Mouse (Mus musculus): ENCODE measurements around the gene Hint1.

Gene Hint1

GRCm38 (mm10) chr11:54902333-54903323 lies 36.4 kb downstream of the Hint1 start, which contains the start of gene Gpx3:
TSS of gene Gpx3 (plus strand) at chr11:54902453.
- peak; percentile 86 for DNase-seq

DNA sequence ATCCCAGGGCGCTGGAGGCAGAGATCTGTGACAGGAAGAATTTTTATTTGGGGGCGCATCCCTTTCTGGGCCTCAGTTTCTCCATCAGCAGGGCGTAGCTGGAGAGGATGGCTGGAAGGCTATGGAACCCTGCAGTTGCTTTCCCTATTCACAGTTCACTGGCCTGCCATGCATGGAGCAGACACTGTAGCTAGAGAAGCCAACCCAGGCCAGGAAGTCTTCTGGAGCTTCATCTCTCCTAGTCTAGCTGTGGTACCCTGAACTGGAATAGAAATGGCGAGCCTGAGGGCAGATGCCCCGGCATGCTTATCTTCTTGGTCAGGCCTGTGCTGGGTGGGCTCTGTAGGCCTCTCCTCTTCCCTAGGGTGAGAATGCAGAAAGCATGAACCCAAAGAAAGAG lies 37.2 kb downstream of the Hint1 start:
- no peak for DNase-seq

DNA sequence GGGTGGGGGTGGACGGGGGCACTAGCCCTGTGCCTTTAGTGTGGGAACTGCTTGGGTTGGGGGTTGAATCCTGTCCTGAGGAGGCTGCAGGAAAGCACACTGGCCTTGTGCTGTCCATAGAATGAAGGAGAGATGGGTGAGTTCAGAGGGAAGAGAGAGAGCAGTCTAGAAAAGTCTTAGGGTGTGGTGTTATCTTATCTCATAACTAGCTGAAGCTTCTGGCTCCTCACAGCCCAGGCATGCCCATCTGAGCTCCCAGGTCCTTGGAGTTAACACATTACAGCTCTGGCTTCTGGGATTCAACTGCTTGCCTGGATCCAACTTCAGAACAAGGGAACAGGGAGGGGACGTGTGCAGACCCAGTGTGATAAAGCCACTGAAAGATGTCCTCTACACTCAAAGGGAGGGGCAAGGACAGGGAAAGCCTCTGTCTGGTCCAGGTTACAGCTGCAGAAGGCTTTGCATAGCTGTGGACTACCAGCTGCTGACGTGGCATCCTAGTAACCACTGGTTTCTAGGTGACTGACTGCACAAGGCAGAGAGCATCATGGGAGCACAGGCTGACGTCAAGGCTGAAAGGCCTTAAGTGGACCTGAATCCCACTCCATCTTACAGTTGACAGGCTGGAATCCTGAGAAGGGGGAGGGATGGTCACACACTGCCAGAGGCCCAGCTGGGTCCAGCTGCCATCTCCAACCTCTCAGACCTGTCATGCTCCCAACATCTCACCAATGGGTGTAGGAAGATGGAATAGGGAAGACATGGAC lies 37.9 kb downstream of the Hint1 start:
- DNase-seq = peak; percentile 58

- DNase-seq = no peak
These were observed 38.9 kb downstream of the Hint1 start for GRCm38 (mm10) chr11:54905086-54905485.

GRCm38 (mm10) chr11:54905931-54906330 lies 39.7 kb downstream of the Hint1 start:
- no peak for DNase-seq

DNA sequence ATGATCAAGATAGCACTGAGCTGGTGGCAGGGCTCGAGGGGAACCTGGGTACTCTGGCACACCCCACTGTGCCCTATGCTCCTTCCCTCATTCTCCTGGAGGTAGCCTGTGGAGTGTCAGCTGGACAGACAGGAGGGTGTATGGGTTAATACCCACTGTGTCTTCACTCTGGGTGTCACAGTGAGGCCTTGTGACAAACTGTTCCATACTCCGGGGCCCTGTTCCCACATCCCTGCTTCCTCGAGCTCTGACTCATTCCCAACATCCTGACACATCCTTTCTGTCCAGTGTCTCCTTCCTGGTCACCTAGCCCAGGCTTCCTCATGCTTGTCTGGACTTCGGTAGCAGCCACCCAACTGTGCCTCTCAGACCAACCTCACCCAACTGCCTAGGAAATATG lies 40.3 kb downstream of the Hint1 start:
- DNase-seq = no peak

GRCm38 (mm10) chr11:54907259-54907658 lies 41.1 kb downstream of the Hint1 start:
- DNase-seq = no peak

- DNase-seq = no peak
These were observed 43.1 kb downstream of the Hint1 start for GRCm38 (mm10) chr11:54909273-54909672.

DNA sequence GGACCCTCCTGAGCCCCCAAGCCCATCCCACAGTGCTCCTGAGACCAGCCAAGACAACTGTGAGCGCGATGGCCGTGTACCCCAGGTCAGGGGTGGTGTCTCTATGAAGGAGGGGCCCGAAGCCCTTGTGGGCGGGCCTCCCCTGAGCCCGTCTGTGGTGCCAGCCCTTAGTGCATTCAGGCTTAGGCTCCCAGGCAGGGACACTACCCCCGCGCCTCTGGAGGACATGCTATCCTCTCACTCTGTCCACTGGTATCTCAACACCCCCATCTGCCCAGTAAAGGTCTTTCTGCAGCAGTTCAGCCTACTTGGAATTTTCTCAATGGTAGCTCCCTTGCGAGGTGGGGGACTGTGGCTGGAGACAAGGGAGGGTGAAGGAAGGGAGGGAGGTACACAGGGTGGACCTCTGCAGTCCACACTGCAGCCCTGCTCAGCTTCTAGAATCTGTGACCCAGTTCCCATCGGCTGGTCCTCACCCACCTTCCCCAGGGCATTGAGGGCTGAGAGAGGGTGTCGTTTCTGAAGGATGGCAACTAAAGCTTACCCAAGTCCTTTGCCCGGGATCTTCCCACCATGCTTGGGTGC lies 44.0 kb downstream of the Hint1 start:
- no peak for DNase-seq

GRCm38 (mm10) chr11:54911201-54911600 lies 45.0 kb downstream of the Hint1 start:
- DNase-seq = no peak

- DNase-seq = no peak
These were observed 45.7 kb downstream of the Hint1 start for GRCm38 (mm10) chr11:54911671-54912502.

- no peak for DNase-seq
These were observed 46.5 kb downstream of the Hint1 start for GRCm38 (mm10) chr11:54912503-54913316.

- DNase-seq = no peak
These were observed 47.7 kb downstream of the Hint1 start for GRCm38 (mm10) chr11:54913841-54914240.

DNA sequence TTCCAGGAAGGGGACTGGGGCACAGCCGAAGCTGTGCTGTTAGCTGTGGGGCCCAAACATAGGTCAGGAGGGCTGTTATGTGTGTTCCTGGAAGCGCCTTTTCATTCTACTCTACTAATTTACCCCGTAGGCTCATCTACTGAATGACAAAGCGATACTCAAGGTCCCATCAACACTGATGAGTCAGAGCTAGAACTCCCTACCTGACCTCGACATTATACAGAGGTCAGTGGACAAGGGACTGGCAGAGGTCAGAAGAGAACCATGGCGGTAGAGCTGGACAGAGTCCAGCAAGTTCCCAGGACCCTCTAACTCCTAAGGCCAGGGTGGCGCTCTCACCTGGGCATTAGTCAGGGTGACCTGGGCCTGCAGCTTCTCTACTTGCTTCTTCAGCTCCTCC lies 51.3 kb downstream of the Hint1 start:
- DNase-seq = no peak

- DNase-seq = no peak
These were observed 52.1 kb downstream of the Hint1 start for GRCm38 (mm10) chr11:54918273-54918672.
